Mouse (Mus musculus) neural tube, embryonic 12.5 days (tissue): ENCODE results near the gene Tmem54. TPM values are rescaled to one million over a fixed set of nuclear protein-coding genes. Genes with fewer than 3 reads are reported as not detected.

ENCODE experiments used
- ATAC-seq: fragments of 200-750 bp; cut with Nextera tagmentation; 2 replicates; pipeline ENCODE4 v1.8.0; 2017; ENCODE audit warnings: low read depth, mild to moderate bottlenecking, moderate TSS enrichment, moderate library complexity; ENCODE audit not compliant: low FRiP score
- H3K27ac ChIP-seq: fragments of 300-500 bp; sonication (generic); 2 replicates; pipeline ENCODE4 v1.5.1; 2016
- H3K27me3 ChIP-seq: fragments of 300-500 bp; sonication (generic); replicated peaks from 2 replicates; pipeline ENCODE4 v1.6.1; 2016; ENCODE audit warnings: mild to moderate bottlenecking
- H3K36me3 ChIP-seq: fragments of 300-500 bp; sonication (generic); 2 replicates; pipeline ENCODE4 v1.6.1; 2016; ENCODE audit warnings: mild to moderate bottlenecking
- H3K4me1 ChIP-seq: fragments of 300-500 bp; sonication (generic); 2 replicates; pipeline ENCODE4 v1.6.1; 2016
- H3K4me2 ChIP-seq: fragments of 300-500 bp; sonication (generic); replicated peaks from 2 replicates; pipeline ENCODE4 v1.6.1; 2016; ENCODE audit warnings: mild to moderate bottlenecking
- H3K4me3 ChIP-seq: fragments of 300-500 bp; sonication (generic); 2 replicates; pipeline ENCODE4 v1.5.1; 2016
- H3K9ac ChIP-seq: fragments of 300-500 bp; sonication (generic); 2 replicates; pipeline ENCODE4 v1.6.1; 2016; ENCODE audit warnings: mild to moderate bottlenecking
- H3K9me3 ChIP-seq: fragments of 300-500 bp; sonication (generic); 2 replicates; pipeline ENCODE4 v1.6.1; 2016; ENCODE audit warnings: mild to moderate bottlenecking
- WGBS: fragments of 180-500 bp; shearing (Covaris S2); methylation state at CpG from one replicate; pipeline ENCODE4 v1.1.7; 2016; 5-methylcytosine and 5-hydroxymethylcytosine counted together
- polyA plus RNA-seq: library from polyadenylated mRNA; unstranded; fragments of >200 nt; fragmentation: Nextera tagmentation; extraction: Ambion mirVana; gene quantifications from 2 replicates; pipeline ENCODE4 v1.2.1, GENCODE M21; 2016

The Tmem54 gene
- polyA plus RNA-seq, 1 experiment from 2014 or later = 0.68 TPM

DNA sequence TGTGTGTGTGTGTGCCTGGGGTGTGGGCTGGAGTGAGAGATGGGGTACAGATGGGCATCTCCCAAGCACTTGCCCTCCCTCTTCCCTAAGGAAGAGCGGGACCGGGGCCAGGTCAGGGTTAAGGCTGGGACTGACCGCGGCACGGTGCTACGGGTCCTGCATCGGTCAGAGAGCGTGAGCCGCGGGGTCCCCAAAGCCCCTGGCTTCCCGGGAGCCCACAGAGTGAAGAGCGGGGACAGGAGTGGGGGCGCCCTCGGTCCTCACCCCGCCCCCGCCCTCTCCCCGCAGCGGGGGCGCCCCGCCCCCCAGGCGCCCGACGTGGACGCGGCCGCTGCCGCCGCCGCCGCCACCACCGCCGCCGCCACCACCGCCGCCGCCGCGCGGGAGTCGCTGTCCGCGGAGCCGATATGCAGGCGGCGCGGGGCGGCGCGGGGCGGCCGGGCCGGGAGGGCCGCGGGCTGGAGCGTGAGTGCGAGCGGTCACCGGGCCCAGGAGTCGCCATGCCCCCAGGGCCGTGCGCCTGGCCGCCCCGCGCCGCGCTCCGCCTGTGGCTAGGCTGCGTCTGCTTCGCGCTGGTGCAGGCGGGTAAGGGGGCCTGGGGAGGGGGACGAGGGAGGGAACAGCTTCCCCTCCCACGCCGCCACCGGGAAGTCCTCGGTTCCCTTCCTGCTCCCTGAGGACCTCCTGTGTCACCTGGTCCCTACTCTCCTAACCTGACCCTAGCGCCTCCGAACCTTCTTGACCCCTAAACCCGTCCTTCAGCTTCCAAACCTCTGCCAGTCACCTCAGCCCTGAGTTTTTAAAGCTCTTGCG is 31.4 kb downstream of the Tmem54 start, which contains the start of gene Fndc5:
Gene Fndc5, plus strand, starts transcription at position 421 of the 813 bp plus-strand sequence.
- Histone ChIP-seq H3K4me3 (peak within 1 kb of the TSS; percentile 74), H3K4me1 (peaks cover 24% of the 10 kb centered on the region), H3K27ac (no peak within 1 kb of the TSS), H3K9me3 (no peaks in the 10 kb centered on the region), H3K4me2 (peak within 1 kb of the TSS; percentile 88), H3K27me3 (peaks cover 10% of the 10 kb centered on the region; the same call in 1 of the 2 replicates), H3K36me3 (peaks cover 12% of the 10 kb centered on the region; the same call in 1 of the 2 replicates), H3K9ac (peak within 1 kb of the TSS; percentile 77)
- WGBS = under 1% methylated on average over 42 of the region's 80 CpGs
- ATAC-seq = peak; percentile 8; the same call in 1 of the 2 replicates

DNA sequence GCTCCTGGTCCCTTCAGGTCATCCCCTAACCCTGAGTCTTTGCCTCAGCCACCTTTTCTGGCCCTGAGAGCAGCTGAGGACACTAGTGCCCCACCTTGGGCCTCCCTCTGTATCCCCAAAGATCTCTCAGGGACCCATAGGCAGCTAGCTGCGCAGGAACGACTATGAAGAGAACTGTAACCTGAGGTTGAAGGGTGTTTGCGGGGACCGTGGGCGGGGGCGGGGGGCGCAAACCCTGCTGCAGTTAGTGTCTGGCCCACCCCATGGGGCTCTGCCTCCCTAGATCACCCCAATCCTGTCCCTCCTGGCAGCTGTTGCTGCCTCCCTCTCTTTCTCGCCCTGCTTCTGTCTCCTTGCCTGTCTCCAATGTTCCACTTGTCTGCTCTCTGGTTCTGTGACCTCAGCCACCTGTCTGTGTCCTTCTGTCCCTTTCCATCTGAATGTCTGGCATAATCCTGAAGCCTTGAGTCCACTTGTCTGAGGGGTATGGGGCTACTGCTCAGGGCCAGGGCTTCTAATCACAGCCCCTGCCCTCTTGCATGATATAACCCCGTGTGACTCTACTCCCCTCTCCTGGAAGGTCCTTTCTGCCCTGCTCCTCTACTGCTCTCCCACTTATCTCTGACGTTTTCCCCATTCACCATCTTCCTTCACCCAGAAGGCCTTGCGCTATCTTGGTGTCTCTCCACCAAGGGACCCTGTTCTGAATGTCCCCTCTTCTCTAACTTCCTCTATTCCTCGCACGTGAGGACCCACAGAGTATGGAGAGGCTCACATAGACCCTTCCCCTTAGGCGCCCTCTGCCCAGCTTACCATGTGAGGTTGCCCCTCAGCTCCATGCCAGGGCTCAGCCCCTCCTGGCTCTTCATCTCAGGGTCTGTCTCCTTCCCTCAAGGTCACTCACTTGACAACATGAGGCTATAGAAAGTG is 32.3 kb downstream of the Tmem54 start:
- ATAC-seq = no peak
- peaks cover 24% of the 10 kb centered on the region for H3K4me1 ChIP-seq
- H3K27me3 ChIP-seq = peaks cover 10% of the 10 kb centered on the region; the same call in 1 of the 2 replicates
- H3K9ac ChIP-seq = peak overlapping the region; percentile 77
- H3K27ac ChIP-seq = no peak overlapping the region
- 41% methylated on average over 14 of the region's 14 CpGs for WGBS
- peak overlapping the region; percentile 88 for H3K4me2 ChIP-seq
- peaks cover 12% of the 10 kb centered on the region; the same call in 1 of the 2 replicates for H3K36me3 ChIP-seq
- H3K4me3 ChIP-seq = peak overlapping the region; percentile 74
- no peaks in the 10 kb centered on the region for H3K9me3 ChIP-seq

DNA sequence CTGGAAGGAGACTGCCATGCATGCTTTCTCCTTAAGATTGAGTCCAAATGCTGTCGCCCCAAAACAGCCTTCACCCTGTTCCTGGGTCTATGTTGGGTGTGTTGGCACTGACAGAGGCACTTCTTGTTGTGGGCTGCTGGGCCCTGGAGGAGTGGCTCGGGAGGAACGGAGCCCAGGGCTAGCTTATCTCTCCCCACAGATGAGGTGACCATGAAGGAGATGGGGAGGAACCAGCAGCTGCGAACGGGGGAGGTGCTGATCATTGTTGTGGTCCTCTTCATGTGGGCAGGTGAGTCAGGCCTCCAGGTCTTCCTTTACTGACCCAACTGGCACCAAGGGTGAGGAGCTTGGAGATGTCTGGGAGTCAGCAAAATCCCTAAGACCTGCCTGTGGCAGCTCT is 34.3 kb downstream of the Tmem54 start:
- Histone ChIP-seq H3K9ac (no peak overlapping the region), H3K9me3 (no peaks in the 10 kb centered on the region), H3K4me1 (peaks cover 31% of the 10 kb centered on the region), H3K4me2 (no peak overlapping the region), H3K4me3 (no peak overlapping the region), H3K36me3 (peaks cover 16% of the 10 kb centered on the region; the same call in 1 of the 2 replicates), H3K27ac (no peak overlapping the region), H3K27me3 (peaks cover 10% of the 10 kb centered on the region; the same call in 1 of the 2 replicates)
- 91% methylated on average over 5 of the region's 5 CpGs for WGBS
- no peak for ATAC-seq

GRCm38 (mm10) chr4:129140808-129141207 is 35.5 kb downstream of the Tmem54 start:
- no peak overlapping the region for H3K27ac ChIP-seq
- no peak overlapping the region for H3K9ac ChIP-seq
- WGBS = 85% methylated on average over 4 of the region's 4 CpGs
- H3K36me3 ChIP-seq = peaks cover 16% of the 10 kb centered on the region; the same call in 1 of the 2 replicates
- peaks cover 36% of the 10 kb centered on the region for H3K4me1 ChIP-seq
- H3K27me3 ChIP-seq = peaks cover 10% of the 10 kb centered on the region; the same call in 1 of the 2 replicates
- H3K4me2 ChIP-seq = no peak overlapping the region
- H3K9me3 ChIP-seq = no peaks in the 10 kb centered on the region
- no peak for ATAC-seq
- no peak overlapping the region for H3K4me3 ChIP-seq

DNA sequence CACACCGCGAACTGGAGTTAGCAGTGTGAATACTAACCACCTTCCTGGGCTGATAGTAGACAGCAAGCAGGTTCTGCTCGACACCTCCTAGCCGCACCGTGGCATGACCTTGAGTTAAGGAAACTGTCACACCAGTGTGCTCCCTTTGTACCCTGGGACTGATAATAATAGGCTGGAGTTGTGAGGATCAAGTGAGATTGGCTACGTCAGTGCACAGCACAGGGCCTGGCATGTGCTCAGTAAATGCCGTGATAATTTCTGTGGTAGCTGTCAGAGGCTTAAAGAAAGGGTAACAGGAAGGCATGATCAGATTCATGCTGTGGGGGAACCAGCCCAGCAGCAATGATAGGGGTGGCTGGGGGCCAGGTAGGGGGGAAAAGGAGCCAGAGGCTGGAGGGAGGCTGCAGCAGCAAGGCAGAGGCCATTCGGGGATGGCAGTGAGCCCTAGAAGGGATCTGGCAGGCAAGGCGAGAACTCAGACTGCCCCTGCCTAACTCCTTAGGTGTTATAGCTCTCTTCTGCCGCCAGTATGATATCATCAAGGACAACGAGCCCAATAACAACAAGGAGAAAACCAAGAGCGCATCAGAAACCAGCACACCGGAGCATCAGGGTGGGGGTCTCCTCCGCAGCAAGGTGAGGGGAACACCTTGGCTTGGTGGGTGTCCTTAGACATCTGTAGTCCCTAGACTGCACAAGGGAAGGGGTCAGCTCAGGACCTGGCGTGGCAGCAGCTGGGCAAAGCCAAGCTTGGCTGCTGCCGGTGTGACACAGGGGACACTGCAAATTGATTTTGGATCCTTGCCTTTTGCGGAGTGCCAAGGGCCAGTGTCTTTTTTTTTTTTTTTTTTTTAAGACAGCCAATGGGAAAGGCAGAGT is 36.5 kb downstream of the Tmem54 start:
- WGBS = 88% methylated on average over 17 of the region's 17 CpGs
- Histone ChIP-seq H3K4me3 (no peak overlapping the region), H3K4me2 (no peak overlapping the region), H3K4me1 (peaks cover 30% of the 10 kb centered on the region), H3K36me3 (peaks cover 16% of the 10 kb centered on the region; the same call in 1 of the 2 replicates), H3K27ac (no peak overlapping the region), H3K27me3 (peaks cover 10% of the 10 kb centered on the region; the same call in 1 of the 2 replicates), H3K9me3 (no peaks in the 10 kb centered on the region), H3K9ac (no peak overlapping the region)
- no peak for ATAC-seq

- no peaks in the 10 kb centered on the region for H3K9me3 ChIP-seq
- no peak for ATAC-seq
- peaks cover 23% of the 10 kb centered on the region for H3K4me1 ChIP-seq
- H3K36me3 ChIP-seq = peaks cover 16% of the 10 kb centered on the region; the same call in 1 of the 2 replicates
- H3K4me3 ChIP-seq = no peak overlapping the region
- peaks cover 8% of the 10 kb centered on the region; the same call in 1 of the 2 replicates for H3K27me3 ChIP-seq
- no peak overlapping the region for H3K4me2 ChIP-seq
- H3K27ac ChIP-seq = no peak overlapping the region
- 91% methylated on average over 11 of the region's 11 CpGs for WGBS
- no peak overlapping the region for H3K9ac ChIP-seq
Measured at GRCm38 (mm10) chr4:129142439-129143045, 37.2 kb downstream of the Tmem54 start.

GRCm38 (mm10) chr4:129143509-129143908 is 38.2 kb downstream of the Tmem54 start:
- Histone ChIP-seq H3K9ac (no peak overlapping the region), H3K36me3 (peaks cover 16% of the 10 kb centered on the region; the same call in 1 of the 2 replicates), H3K27ac (no peak overlapping the region), H3K4me1 (peaks cover 15% of the 10 kb centered on the region), H3K27me3 (no peaks in the 10 kb centered on the region), H3K9me3 (no peaks in the 10 kb centered on the region), H3K4me2 (no peak overlapping the region), H3K4me3 (no peak overlapping the region)
- ATAC-seq = no peak
- WGBS = 93% methylated on average over 5 of the region's 5 CpGs

DNA sequence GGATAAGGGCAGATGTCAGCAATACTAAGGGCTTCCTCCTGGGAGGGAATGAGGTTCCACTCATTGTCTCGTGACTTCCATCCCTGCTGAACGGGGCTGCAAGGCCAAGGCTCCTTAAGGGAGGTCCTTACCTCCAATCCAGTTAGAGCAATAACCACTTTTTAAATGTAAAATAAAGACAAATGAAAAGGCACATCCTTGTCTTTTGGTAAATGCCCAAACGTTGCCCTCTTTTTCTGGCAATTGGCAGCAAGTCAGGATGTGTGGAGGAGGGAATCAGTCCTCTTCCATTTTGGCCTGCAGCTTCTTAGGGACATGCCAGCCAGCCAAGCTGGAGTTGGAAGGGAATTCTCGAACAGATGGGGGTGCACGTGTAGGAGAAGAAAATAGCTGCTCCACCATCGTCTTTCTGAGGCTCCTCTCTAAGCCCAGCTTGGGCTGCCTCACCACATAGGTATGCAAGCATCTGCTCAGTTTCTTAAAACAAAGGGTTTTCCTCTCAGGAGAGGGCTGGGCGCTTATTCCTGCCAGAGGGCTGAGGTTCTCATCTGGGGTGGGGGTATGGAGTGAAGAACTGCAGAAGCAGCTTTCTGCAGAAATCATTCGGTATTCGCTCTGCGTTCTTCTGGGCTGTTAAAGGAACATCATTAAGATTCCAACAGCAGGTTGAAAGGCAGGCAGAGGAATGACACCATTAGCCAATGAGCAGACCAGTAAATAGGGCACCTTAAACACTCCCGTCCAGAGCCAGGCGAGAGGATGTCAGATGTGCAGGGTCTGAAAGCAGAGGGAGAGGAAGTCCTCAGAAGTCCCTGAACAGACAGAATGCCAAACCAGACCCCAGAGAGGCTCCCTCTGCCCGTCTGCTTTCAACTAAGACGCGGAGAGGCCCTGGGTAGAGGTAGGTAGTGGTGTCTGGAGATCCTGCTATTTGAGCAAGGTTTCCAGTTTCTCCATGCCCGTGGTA is 39.3 kb downstream of the Tmem54 start:
- H3K9ac ChIP-seq = no peak overlapping the region
- no peak for ATAC-seq
- no peaks in the 10 kb centered on the region for H3K9me3 ChIP-seq
- H3K27ac ChIP-seq = no peak overlapping the region
- H3K27me3 ChIP-seq = no peaks in the 10 kb centered on the region
- no peak overlapping the region for H3K4me2 ChIP-seq
- no peak overlapping the region for H3K4me3 ChIP-seq
- H3K4me1 ChIP-seq = peaks cover 15% of the 10 kb centered on the region
- 32% methylated on average over 16 of the region's 16 CpGs for WGBS
- H3K36me3 ChIP-seq = peaks cover 16% of the 10 kb centered on the region; the same call in 1 of the 2 replicates

- Histone ChIP-seq H3K9me3 (no peaks in the 10 kb centered on the region), H3K27ac (no peak overlapping the region), H3K36me3 (peaks cover 15% of the 10 kb centered on the region; the same call in 1 of the 2 replicates), H3K9ac (no peak overlapping the region), H3K27me3 (no peaks in the 10 kb centered on the region), H3K4me3 (no peak overlapping the region), H3K4me2 (no peak overlapping the region), H3K4me1 (peaks cover 15% of the 10 kb centered on the region)
- no peak for ATAC-seq
- 72% methylated on average over 4 of the region's 4 CpGs for WGBS
Measured at GRCm38 (mm10) chr4:129145411-129145810, 40.1 kb downstream of the Tmem54 start.

DNA sequence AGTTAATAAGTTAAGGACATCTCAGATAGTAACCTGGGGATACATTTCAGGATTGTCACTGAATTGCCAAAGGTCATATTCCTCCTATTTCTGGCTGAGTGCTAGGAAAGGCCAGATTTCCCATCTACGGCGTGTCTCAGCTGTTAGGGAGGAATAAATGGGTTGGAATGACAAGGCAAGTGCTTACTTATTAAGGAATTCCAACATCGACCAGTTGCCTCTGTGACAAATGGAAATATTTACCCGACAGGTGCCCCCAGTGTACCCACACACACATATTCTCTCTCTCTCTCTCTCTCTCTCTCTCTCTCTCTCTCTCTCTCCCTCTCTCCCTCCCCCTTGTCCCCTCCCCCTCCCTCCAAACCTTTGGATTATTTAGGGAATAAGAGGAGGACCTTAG is 40.6 kb downstream of the Tmem54 start:
- ATAC-seq = no peak
- H3K4me3 ChIP-seq = no peak overlapping the region
- peaks cover 15% of the 10 kb centered on the region for H3K4me1 ChIP-seq
- H3K9ac ChIP-seq = no peak overlapping the region
- peaks cover 19% of the 10 kb centered on the region for H3K36me3 ChIP-seq
- no peak overlapping the region for H3K27ac ChIP-seq
- 78% methylated on average over 4 of the region's 4 CpGs for WGBS
- H3K9me3 ChIP-seq = no peaks in the 10 kb centered on the region
- no peaks in the 10 kb centered on the region for H3K27me3 ChIP-seq
- H3K4me2 ChIP-seq = no peak overlapping the region
